Mouse (Mus musculus) thymus, adult 2 months (tissue): ENCODE results near the gene Map4k1.

Source experiments
- CTCF ChIP-seq: fragments of 200-500 bp; IDR thresholded peaks from 2 replicates; pipeline ENCODE4 v1.5.1; 2012; ENCODE audit warnings: mild to moderate bottlenecking, control low read depth, low read length, moderate library complexity, borderline replicate concordance; ENCODE audit not compliant: control insufficient read depth, poor library complexity, insufficient read depth; ENCODE audit errors: extremely low read depth
- POLR2A ChIP-seq: fragments of 200-500 bp; IDR thresholded peaks from 2 replicates; pipeline ENCODE4 v1.6.1; 2012; ENCODE audit warnings: mild to moderate bottlenecking, low read length, control low read depth, moderate library complexity; ENCODE audit not compliant: control insufficient read depth, poor library complexity, insufficient read depth; ENCODE audit errors: extremely low read depth

DNA sequence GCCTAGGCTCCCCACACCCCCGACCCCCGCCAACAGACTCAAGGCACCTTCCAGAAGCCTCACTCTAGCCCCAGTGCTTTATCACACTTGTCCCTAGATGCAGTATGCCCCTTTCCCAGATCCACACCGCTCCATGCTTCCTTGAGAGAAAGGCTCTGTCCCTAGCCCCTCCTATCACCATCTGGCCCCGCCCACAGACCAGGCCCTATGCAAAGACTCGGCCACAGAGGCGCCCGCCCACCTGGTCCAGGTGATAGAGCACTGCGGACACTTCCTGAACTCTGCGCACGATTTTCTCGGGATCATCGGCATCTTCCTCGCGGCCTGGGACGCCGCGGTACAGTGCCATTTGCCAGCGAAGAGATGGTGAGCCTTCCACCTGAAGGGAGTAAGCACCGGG is 71.0 kb downstream of the Map4k1 start:
- TF ChIP-seq CTCF, result no peak
- TF ChIP-seq POLR2A, result no peak
